Mouse (Mus musculus) neural tube, embryonic 11.5 days (tissue): Measurements from ENCODE around the gene Alyref. TPM values are rescaled to one million over a fixed set of nuclear protein-coding genes. Genes with fewer than 3 reads are reported as not detected.

Source experiments
- ATAC-seq: fragments of 200-750 bp; cut with Nextera tagmentation; 2 replicates; pipeline ENCODE4 v1.8.0; 2017; ENCODE audit warnings: moderate number of reproducible peaks, mild to moderate bottlenecking, moderate TSS enrichment, moderate library complexity; ENCODE audit not compliant: insufficient read depth, low FRiP score, low TSS enrichment
- DNase-seq: peaks from one replicate; pipeline ENCODE4 v3.0.0-alpha.2; 2015; ENCODE audit warnings: low spot score
- H3K27ac ChIP-seq: fragments of 300-500 bp; sonication (generic); 2 replicates; pipeline ENCODE4 v1.5.1; 2014; ENCODE audit warnings: low read depth, mild to moderate bottlenecking, low read length
- H3K27me3 ChIP-seq: fragments of 300-500 bp; sonication (generic); 2 replicates; pipeline ENCODE4 v1.6.1; 2014; ENCODE audit warnings: mild to moderate bottlenecking, low read length, mixed read lengths; ENCODE audit not compliant: control insufficient read depth, insufficient read depth
- H3K36me3 ChIP-seq: fragments of 300-500 bp; sonication (generic); 2 replicates; pipeline ENCODE4 v1.6.1; 2014; ENCODE audit warnings: mild to moderate bottlenecking, low read length, moderate library complexity, mixed read lengths; ENCODE audit not compliant: control insufficient read depth, insufficient read depth
- H3K4me1 ChIP-seq: fragments of 300-500 bp; sonication (generic); 2 replicates; pipeline ENCODE4 v1.6.1; 2014; ENCODE audit warnings: low read length, mixed read lengths; ENCODE audit not compliant: control insufficient read depth, insufficient read depth
- H3K4me2 ChIP-seq: fragments of 300-500 bp; sonication (generic); 2 replicates; pipeline ENCODE4 v1.6.1; 2014; ENCODE audit warnings: low read depth, mild to moderate bottlenecking, moderate library complexity
- H3K4me3 ChIP-seq: fragments of 300-500 bp; sonication (generic); 2 replicates; pipeline ENCODE4 v1.5.1; 2014; ENCODE audit warnings: low read depth, low read length
- H3K9ac ChIP-seq: fragments of 300-500 bp; sonication (generic); 2 replicates; pipeline ENCODE4 v1.6.1; 2014; ENCODE audit warnings: mild to moderate bottlenecking, low read length
- H3K9me3 ChIP-seq: fragments of 300-500 bp; sonication (generic); 2 replicates; pipeline ENCODE4 v1.6.1; 2016; ENCODE audit warnings: low read length; ENCODE audit not compliant: control insufficient read depth
- WGBS: fragments of 180-500 bp; shearing (Covaris S2); extraction: QIAGEN DNeasy Blood & Tissue Kit; methylation state at CpG from one replicate; pipeline ENCODE4 v1.1.7; 2014; 5-methylcytosine and 5-hydroxymethylcytosine counted together
- polyA plus RNA-seq: library from polyadenylated mRNA; unstranded; fragments of >200 nt; fragmentation: Nextera tagmentation; extraction: Ambion mirVana; gene quantifications from 2 replicates; pipeline ENCODE4 v1.2.1, GENCODE M21; 2014

Alyref gene
- polyA plus RNA-seq, 1 experiment from 2014 or later, result 669 TPM

DNA sequence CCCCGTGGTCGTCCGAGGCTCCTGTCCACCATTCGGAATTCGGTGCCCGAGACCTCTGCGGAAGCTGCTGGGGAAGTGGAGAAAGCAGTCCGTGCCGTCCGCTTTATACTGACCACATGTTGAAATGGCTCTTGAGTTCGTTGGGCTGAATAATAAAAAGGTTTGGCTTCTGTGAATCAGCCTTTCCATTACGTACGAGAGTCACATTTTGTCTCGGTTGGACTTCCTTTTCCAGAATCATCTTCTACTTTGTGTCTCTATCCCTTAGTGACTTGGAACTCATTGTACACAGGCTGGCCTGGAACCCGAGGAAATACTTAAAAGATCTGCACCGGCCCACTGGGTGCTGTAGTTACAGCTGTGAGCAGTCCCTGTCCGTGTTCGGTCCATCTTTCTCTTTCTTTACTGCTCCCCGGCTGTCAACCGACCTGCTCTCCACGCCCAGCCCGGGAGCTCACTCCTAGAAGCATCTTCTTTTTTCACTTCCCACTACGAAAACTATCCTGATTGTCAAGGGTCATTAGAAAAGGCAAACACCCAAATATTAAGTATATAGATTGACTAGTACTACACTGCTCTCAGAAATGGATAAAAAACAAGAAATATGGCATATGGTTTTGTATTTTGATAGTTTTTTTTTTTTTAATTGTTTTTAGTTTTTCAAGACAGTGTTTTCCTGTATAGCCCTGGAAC, 24.4 kb downstream of the Alyref start:
- Histone ChIP-seq H3K4me1 (peaks cover 15% of the 10 kb centered on the region), H3K4me3 (peak overlapping the region; percentile 90), H3K27me3 (no peaks in the 10 kb centered on the region), H3K9ac (peak overlapping the region; percentile 90), H3K9me3 (no peaks in the 10 kb centered on the region), H3K4me2 (peak overlapping the region; percentile 92), H3K36me3 (peaks cover 22% of the 10 kb centered on the region), H3K27ac (peak overlapping the region; percentile 80)
- ATAC-seq (peak; percentile 18; the same call in 1 of the 2 replicates), DNase-seq (no peak)
- WGBS, result under 1% methylated on average over 23 of the region's 23 CpGs

DNA sequence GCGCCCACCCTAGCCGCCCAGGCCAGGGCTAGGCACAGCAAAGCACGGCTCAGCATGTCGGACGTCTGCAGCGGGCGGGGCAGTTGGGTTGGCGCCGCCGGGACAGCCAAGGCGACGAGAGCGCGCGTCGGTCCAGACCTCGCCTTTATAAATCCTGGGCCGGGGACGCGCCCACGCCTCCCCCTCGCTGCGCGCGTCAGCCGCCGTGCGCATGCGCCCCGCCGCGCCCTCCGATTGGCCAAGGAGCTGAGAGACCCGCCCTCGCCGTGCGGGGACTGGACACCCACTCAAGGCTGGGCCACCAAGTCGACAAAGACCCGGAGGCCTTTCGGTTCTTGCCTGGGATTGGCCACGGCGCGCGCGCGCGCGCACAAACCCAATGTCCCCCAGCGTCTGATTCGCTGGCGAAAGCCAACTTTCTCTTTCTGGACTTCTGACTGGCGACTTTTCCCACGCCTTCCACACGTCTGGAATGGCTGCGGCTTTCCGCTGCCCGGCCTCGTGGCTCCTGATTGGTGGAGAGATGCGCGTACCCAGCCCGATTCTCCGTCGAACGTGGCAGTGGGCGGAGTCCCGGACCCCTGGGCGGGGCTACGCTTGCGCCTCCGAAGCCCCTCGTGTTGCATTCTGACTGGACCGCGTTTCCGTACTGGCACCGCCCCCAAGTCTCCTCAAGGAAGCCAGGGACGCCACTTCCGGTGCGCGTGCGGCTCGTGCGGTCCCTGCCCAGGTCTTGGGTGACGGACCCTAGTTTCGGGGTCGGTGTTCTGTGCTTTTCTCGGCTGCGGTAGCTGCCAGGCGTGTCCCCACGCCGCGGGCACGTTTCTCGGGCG, 25.2 kb downstream of the Alyref start, which contains the start of gene P4hb:
Gene P4hb (minus strand): TSS at position 502 of the 833 bp plus-strand sequence.
- Histone ChIP-seq H3K36me3 (peaks cover 22% of the 10 kb centered on the region), H3K4me1 (peaks cover 15% of the 10 kb centered on the region), H3K27me3 (no peaks in the 10 kb centered on the region), H3K9ac (peak within 1 kb of the TSS; percentile 90), H3K9me3 (no peaks in the 10 kb centered on the region), H3K4me2 (peak within 1 kb of the TSS; percentile 92), H3K4me3 (peak within 1 kb of the TSS; percentile 90), H3K27ac (peak within 1 kb of the TSS; percentile 80)
- DNase-seq, result peak; percentile 100
- WGBS, result under 1% methylated on average over 91 of the region's 94 CpGs
- peak; percentile 95 for ATAC-seq

GRCm38 (mm10) chr11:120572417-120572751, 25.8 kb downstream of the Alyref start:
- H3K9me3 ChIP-seq, result no peaks in the 10 kb centered on the region
- WGBS, result under 1% methylated on average over 24 of the region's 24 CpGs
- peak; percentile 42 for ATAC-seq

DNA sequence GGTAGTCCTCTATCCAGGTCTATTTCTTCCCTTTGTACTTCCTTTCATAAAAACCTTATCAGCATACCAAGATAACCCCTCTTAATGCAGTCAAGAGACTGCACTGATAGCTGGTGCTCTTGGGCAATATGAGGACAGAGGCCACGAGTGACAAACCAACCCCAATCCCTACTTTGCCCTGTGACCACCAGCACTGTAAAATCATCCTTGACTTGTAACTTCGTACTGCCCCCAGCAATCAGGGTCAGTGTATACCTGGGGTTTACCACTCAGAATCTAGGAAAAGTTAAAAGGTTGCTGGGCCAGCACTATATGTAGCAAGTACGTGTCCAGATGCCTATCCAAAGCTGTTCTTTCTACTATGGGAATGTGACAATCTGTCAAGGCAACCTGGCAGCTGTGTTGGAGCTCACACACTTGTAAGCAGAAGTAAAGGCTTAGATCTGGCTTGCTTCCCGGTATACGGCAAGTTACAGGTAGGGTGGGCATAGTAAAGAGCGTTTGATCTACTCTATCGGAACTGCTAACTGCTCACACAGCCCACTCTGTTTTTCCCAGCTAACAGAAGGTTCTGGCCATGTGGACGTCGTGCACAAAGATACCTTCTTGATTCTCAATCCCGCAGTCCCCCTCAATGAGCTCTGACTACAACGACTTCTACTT, 26.3 kb downstream of the Alyref start:
- peak overlapping the region; percentile 90 for H3K4me3 ChIP-seq
- WGBS, result 15% methylated on average over 11 of the region's 11 CpGs

More at GRCm38 (mm10) chr11:120572417-120572751, 25.8 kb downstream of the Alyref start:
- Histone ChIP-seq H3K9ac (peak overlapping the region; percentile 90), H3K4me1 (peaks cover 15% of the 10 kb centered on the region), H3K27me3 (no peaks in the 10 kb centered on the region), H3K4me3 (peak overlapping the region; percentile 90), H3K27ac (peak overlapping the region; percentile 57; the same call in 1 of the 2 replicates), H3K36me3 (peaks cover 21% of the 10 kb centered on the region), H3K4me2 (peak overlapping the region; percentile 92)
- DNase-seq, result no peak

GRCm38 (mm10) chr11:120571122-120571521, 27.0 kb downstream of the Alyref start:
- DNase-seq (no peak), ATAC-seq (no peak)
- peak overlapping the region; percentile 90; the same call in 1 of the 2 replicates for H3K4me3 ChIP-seq
- H3K9ac ChIP-seq, result no peak overlapping the region
- WGBS, result 88% methylated on average over 3 of the region's 3 CpGs
- H3K27me3 ChIP-seq, result no peaks in the 10 kb centered on the region
- H3K9me3 ChIP-seq, result no peaks in the 10 kb centered on the region
- H3K27ac ChIP-seq, result no peak overlapping the region
- peaks cover 15% of the 10 kb centered on the region for H3K4me1 ChIP-seq
- peaks cover 31% of the 10 kb centered on the region for H3K36me3 ChIP-seq
- peak overlapping the region; percentile 92 for H3K4me2 ChIP-seq

More for the DNA sequence above, 26.3 kb downstream of the Alyref start:
- DNase-seq (no peak), ATAC-seq (no peak)
- Histone ChIP-seq H3K27ac (peak overlapping the region; percentile 57; the same call in 1 of the 2 replicates), H3K9me3 (no peaks in the 10 kb centered on the region), H3K9ac (peak overlapping the region; percentile 90), H3K4me1 (peaks cover 15% of the 10 kb centered on the region), H3K4me2 (peak overlapping the region; percentile 92), H3K36me3 (peaks cover 25% of the 10 kb centered on the region), H3K27me3 (no peaks in the 10 kb centered on the region)

- peaks cover 8% of the 10 kb centered on the region for H3K4me1 ChIP-seq
- no peaks in the 10 kb centered on the region for H3K27me3 ChIP-seq
- no peak overlapping the region for H3K27ac ChIP-seq
- no peak overlapping the region for H3K4me2 ChIP-seq
- peaks cover 39% of the 10 kb centered on the region for H3K36me3 ChIP-seq
- H3K4me3 ChIP-seq, result no peak overlapping the region
- WGBS, result 92% methylated on average over 6 of the region's 6 CpGs
- DNase-seq (no peak), ATAC-seq (no peak)
- no peaks in the 10 kb centered on the region for H3K9me3 ChIP-seq
- no peak overlapping the region for H3K9ac ChIP-seq
Observed at GRCm38 (mm10) chr11:120568324-120568723, 29.8 kb downstream of the Alyref start.

- Histone ChIP-seq H3K9me3 (no peaks in the 10 kb centered on the region), H3K27me3 (no peaks in the 10 kb centered on the region), H3K27ac (no peak overlapping the region), H3K4me3 (no peak overlapping the region), H3K36me3 (peaks cover 66% of the 10 kb centered on the region), H3K4me1 (no peaks in the 10 kb centered on the region), H3K9ac (no peak overlapping the region), H3K4me2 (no peak overlapping the region)
- DNase-seq (no peak), ATAC-seq (no peak)
- WGBS, result 85% methylated on average over 9 of the region's 9 CpGs
Observed at GRCm38 (mm10) chr11:120565114-120565513, 33.1 kb downstream of the Alyref start.

- Histone ChIP-seq H3K4me1 (no peaks in the 10 kb centered on the region), H3K4me2 (no peak overlapping the region), H3K9ac (no peak overlapping the region), H3K27ac (no peak overlapping the region), H3K9me3 (no peaks in the 10 kb centered on the region), H3K27me3 (no peaks in the 10 kb centered on the region), H3K4me3 (no peak overlapping the region), H3K36me3 (peaks cover 57% of the 10 kb centered on the region)
- ATAC-seq (no peak), DNase-seq (no peak)
- 96% methylated on average over 13 of the region's 13 CpGs for WGBS
Observed at GRCm38 (mm10) chr11:120562949-120563348, 35.2 kb downstream of the Alyref start.
